Mouse (Mus musculus) CH12.LX (cell line): ENCODE measurements at regions not wholly inside any gene's neighbourhood (a gene's known extent, or its start where the extent isn't known, plus 50 kb on each side); places are given as distances from the start of the nearest gene placed in this dataset.

Experiments used
- DNase-seq: peaks from one replicate; pipeline ENCODE4 v3.0.0-alpha.2; 2013; ENCODE audit errors: extremely low read depth
- H3K27ac ChIP-seq: 2 replicates; pipeline ENCODE4 v1.5.1; 2012; ENCODE audit warnings: low read depth, mild to moderate bottlenecking, control low read depth, moderate library complexity; ENCODE audit not compliant: insufficient read depth
- H3K27me3 ChIP-seq: replicated peaks from 2 replicates; pipeline ENCODE3; 2012; ENCODE audit warnings: inconsistent platforms
- H3K36me3 ChIP-seq, 2 experiments: replicated peaks in 1 of 2; 2 replicates each; pipeline versions ENCODE3 to v1.6.1; 2012; ENCODE audit warnings: inconsistent platforms in 1 of 2, low read length in 1 of 2, mild to moderate bottlenecking in 1 of 2, mixed read lengths in 1 of 2, moderate library complexity in 1 of 2; ENCODE audit not compliant: control insufficient read depth in 1 of 2, insufficient read depth in 1 of 2
- H3K4me1 ChIP-seq, 2 experiments: 2 replicates each; pipeline ENCODE4 v1.6.1; 2012; ENCODE audit warnings: inconsistent platforms in 1 of 2, moderate library complexity in 1 of 2; ENCODE audit not compliant: insufficient read depth in 2 of 2, control insufficient read depth in 1 of 2
- H3K4me2 ChIP-seq: 2 replicates; pipeline ENCODE4 v1.6.1; 2012; ENCODE audit warnings: low read depth, mild to moderate bottlenecking, control low read depth; ENCODE audit not compliant: poor library complexity, insufficient read depth, severe bottlenecking
- H3K4me3 ChIP-seq, 3 experiments: fragments of 150-350 bp in 1 of 3; sonication (generic) in 1 of 3; replicated peaks in 1 of 3; 2 replicates each; pipeline versions ENCODE3 to v1.5.1; 2011 to 2012; ENCODE audit warnings: low read depth in 2 of 3, low read length in 2 of 3, mild to moderate bottlenecking in 2 of 3, moderate library complexity in 2 of 3, control low read depth in 1 of 3, improper control_type of control experiment in 1 of 3, inconsistent platforms in 1 of 3, mixed read lengths in 1 of 3; ENCODE audit not compliant: poor library complexity in 1 of 3
- H3K79me2 ChIP-seq: replicated peaks from 2 replicates; pipeline ENCODE4 v1.6.1; 2012; ENCODE audit warnings: mild to moderate bottlenecking, moderate library complexity; ENCODE audit not compliant: control insufficient read depth, poor library complexity, insufficient read depth, severe bottlenecking; ENCODE audit errors: extremely low read depth
- H3K9ac ChIP-seq: 2 replicates; pipeline ENCODE4 v1.6.1; 2012; ENCODE audit warnings: low read depth, mild to moderate bottlenecking, control low read depth, moderate library complexity; ENCODE audit not compliant: insufficient read depth
- H3K9me3 ChIP-seq: replicated peaks from 2 replicates; pipeline ENCODE3; 2012; ENCODE audit warnings: low read length, inconsistent platforms, mixed read lengths
- BHLHE40 ChIP-seq: IDR thresholded peaks from 2 replicates; pipeline ENCODE4 v1.6.1; 2011; ENCODE audit warnings: mild to moderate bottlenecking, low read depth, low read length, improper control_type of control experiment
- CHD1 ChIP-seq: IDR thresholded peaks from 2 replicates; pipeline ENCODE4 v1.6.1; 2012; ENCODE audit warnings: low read depth, low read length, improper control_type of control experiment, inconsistent platforms
- CTCF ChIP-seq, 2 experiments: IDR thresholded peaks in 1 of 2; conservative IDR thresholded peaks in 1 of 2; 2 replicates each; pipeline ENCODE4 v1.5.1; 2011 to 2012; ENCODE audit warnings: low read depth in 2 of 2, low read length in 2 of 2, improper control_type of control experiment in 1 of 2, inconsistent platforms in 1 of 2, mild to moderate bottlenecking in 1 of 2, moderate library complexity in 1 of 2
- E2F4 ChIP-seq: IDR thresholded peaks from 2 replicates; pipeline ENCODE4 v1.6.1; 2011; ENCODE audit warnings: low read depth, low read length, improper control_type of control experiment; ENCODE audit not compliant: insufficient replicate concordance
- ELF1 ChIP-seq: IDR thresholded peaks from 2 replicates; pipeline ENCODE4 v1.6.1; 2014; ENCODE audit warnings: low read depth, mild to moderate bottlenecking, inconsistent platforms, low read length, improper control_type of control experiment
- IRF4 ChIP-seq: IDR thresholded peaks from 2 replicates; pipeline ENCODE4 v1.6.1; 2014; ENCODE audit warnings: low read depth, mild to moderate bottlenecking, inconsistent platforms, low read length, improper control_type of control experiment
- JUN ChIP-seq: IDR thresholded peaks from 2 replicates; pipeline ENCODE4 v1.6.1; 2011; ENCODE audit warnings: low read depth, mild to moderate bottlenecking, low read length, improper control_type of control experiment, moderate library complexity; ENCODE audit not compliant: insufficient read depth
- JUND ChIP-seq: conservative IDR thresholded peaks from 2 replicates; pipeline ENCODE4 v1.6.1; 2011; ENCODE audit warnings: low read depth, low read length, improper control_type of control experiment
- MAFK ChIP-seq: IDR thresholded peaks from 2 replicates; pipeline ENCODE4 v1.6.1; 2011; ENCODE audit warnings: low read length, improper control_type of control experiment; ENCODE audit not compliant: insufficient replicate concordance
- MAZ ChIP-seq: IDR thresholded peaks from 2 replicates; pipeline ENCODE4 v1.6.1; 2012; ENCODE audit warnings: low read depth, mild to moderate bottlenecking, inconsistent platforms, low read length, improper control_type of control experiment, moderate library complexity
- MEF2A ChIP-seq: IDR thresholded peaks from 2 replicates; pipeline ENCODE4 v1.6.1; 2014; ENCODE audit warnings: low read depth, mild to moderate bottlenecking, inconsistent platforms, low read length, improper control_type of control experiment, borderline replicate concordance
- POLR2AphosphoS2 ChIP-seq: IDR thresholded peaks from 2 replicates; pipeline ENCODE4 v1.6.1; 2011; ENCODE audit warnings: low read depth, low read length, improper control_type of control experiment
- RAD21 ChIP-seq: IDR thresholded peaks from 2 replicates; pipeline ENCODE4 v1.6.1; 2011; ENCODE audit warnings: low read depth, mild to moderate bottlenecking, low read length, improper control_type of control experiment, moderate library complexity
- SMC3 ChIP-seq: IDR thresholded peaks from 2 replicates; pipeline ENCODE4 v1.6.1; 2011; ENCODE audit warnings: low read depth, low read length, improper control_type of control experiment
- TBP ChIP-seq: conservative IDR thresholded peaks from 2 replicates; pipeline ENCODE4 v1.6.1; 2011; ENCODE audit warnings: low read depth, low read length, improper control_type of control experiment
- ZMIZ1 ChIP-seq: IDR thresholded peaks from 2 replicates; pipeline ENCODE4 v1.6.1; 2012; ENCODE audit warnings: low read depth, mild to moderate bottlenecking, inconsistent platforms, low read length, improper control_type of control experiment
- ZNF384 ChIP-seq: IDR thresholded peaks from 2 replicates; pipeline ENCODE4 v1.6.1; 2012; ENCODE audit warnings: low read depth, low read length, improper control_type of control experiment, inconsistent platforms
- dilution Hi-C: fragments of 300-500 bp; cut with MboI; formaldehyde crosslinking; loops from 2 replicates; pipeline ENCODE4 v1.14.3; 2020; ENCODE audit warnings: low sequenced_read_pairs; ENCODE audit not compliant: extremely low pct_unique_long_range_greater_than_20kb, extremely low pct_ligation_motif_present
- in situ Hi-C: fragments of 300-500 bp; cut with MboI; formaldehyde crosslinking; loops from 3 replicates; pipeline ENCODE4 v1.14.3; 2019; ENCODE audit warnings: low sequenced_read_pairs, low pct_ligation_motif_present, low pct_unique_long_range_greater_than_20kb, mixed read lengths

DNA sequence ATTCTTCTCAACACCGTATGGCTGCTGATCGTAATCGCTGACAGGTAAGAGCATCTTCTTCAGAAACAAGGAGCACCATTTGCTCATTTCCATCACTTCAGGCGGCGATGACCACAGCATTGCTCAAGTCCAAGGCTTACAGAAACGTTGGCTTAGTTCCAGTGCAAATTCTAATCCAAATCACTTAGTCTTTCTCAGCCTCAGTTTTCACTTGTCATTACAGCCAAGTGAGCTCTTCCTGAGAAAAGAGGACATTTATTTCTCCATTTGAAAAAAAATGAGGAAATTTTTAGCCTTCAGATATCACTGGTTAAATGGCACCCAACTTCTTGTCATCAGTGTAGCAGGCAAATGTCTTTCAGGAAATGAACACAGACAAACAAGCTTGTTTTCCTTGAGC lies 246.8 kb upstream of the Tars start:
- DNase-seq, result no peak
- no peak overlapping the region for H3K4me2 ChIP-seq
- H3K9ac ChIP-seq, result no peak overlapping the region
- no peaks in the 10 kb centered on the region for H3K27me3 ChIP-seq
- H3K9me3 ChIP-seq, result no peaks in the 10 kb centered on the region
- peaks cover 0 to 6% of the 10 kb centered on the region in 2 experiments; a peak in 1 of 4 replicates for H3K4me1 ChIP-seq
- H3K27ac ChIP-seq, result no peak overlapping the region
- in situ Hi-C loops, result no loop called here
- H3K79me2 ChIP-seq, result no peaks in the 10 kb centered on the region
- dilution Hi-C loops, result no loop called here
- H3K4me3 ChIP-seq, result no peak overlapping the region
- H3K36me3 ChIP-seq, result no peaks in the 10 kb centered on the region
- TF ChIP-seq POLR2AphosphoS2, result no peak
- TF ChIP-seq E2F4, result no peak
- TF ChIP-seq IRF4, result no peak
- no peak for TF ChIP-seq MAZ
- TF ChIP-seq RAD21, result no peak
- no peak for TF ChIP-seq CTCF (conservative IDR thresholded peaks at IDR 0.05 in 1 of 2, IDR thresholded peaks at IDR 0.05 in 1 of 2; ENCODE audit: low read depth in 2 of 2, low read length in 2 of 2)
- no peak for TF ChIP-seq CHD1
- TF ChIP-seq SMC3, result no peak
- no peak for TF ChIP-seq MAFK
- TF ChIP-seq JUN, result no peak

DNA sequence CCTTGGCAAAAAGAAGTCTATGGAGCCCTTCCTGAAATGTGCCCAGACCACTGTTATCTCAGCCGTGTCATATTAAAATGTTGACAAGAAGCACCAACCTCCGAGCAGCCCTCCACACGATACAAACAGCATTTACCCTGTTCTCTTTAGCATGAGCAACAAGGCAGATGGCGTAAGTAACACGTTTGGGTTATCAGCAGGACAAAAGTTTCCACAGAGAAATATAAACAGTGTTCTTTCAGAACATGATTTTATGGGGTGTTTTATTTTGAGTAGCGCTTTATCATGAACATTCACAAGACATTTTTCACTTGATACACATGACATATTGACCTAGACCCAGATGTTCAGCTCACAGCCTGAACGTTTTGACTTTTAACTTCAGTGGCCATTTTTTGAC lies 245.3 kb upstream of the Tars start:
- in situ Hi-C loops, result no loop called here
- no peaks in the 10 kb centered on the region for H3K79me2 ChIP-seq
- dilution Hi-C loops, result no loop called here
- no peak for TF ChIP-seq TBP
- no peak for TF ChIP-seq MEF2A
- TF ChIP-seq ELF1, result no peak
- no peak for TF ChIP-seq IRF4
- no peak for TF ChIP-seq BHLHE40
- no peak for TF ChIP-seq ZNF384
- TF ChIP-seq ZMIZ1, result no peak
- TF ChIP-seq CTCF (conservative IDR thresholded peaks at IDR 0.05 in 1 of 2, IDR thresholded peaks at IDR 0.05 in 1 of 2; ENCODE audit: low read depth in 2 of 2, low read length in 2 of 2), result no peak
- no peak for TF ChIP-seq JUND
- peaks cover 0 to 6% of the 10 kb centered on the region in 2 experiments; a peak in 1 of 4 replicates for H3K4me1 ChIP-seq
- H3K27me3 ChIP-seq, result no peaks in the 10 kb centered on the region
- no peak overlapping the region for H3K9ac ChIP-seq
- DNase-seq, result no peak
- no peak overlapping the region for H3K4me3 ChIP-seq
- no peak overlapping the region for H3K4me2 ChIP-seq
- no peak overlapping the region for H3K27ac ChIP-seq
- H3K9me3 ChIP-seq, result no peaks in the 10 kb centered on the region
- H3K36me3 ChIP-seq, result no peaks in the 10 kb centered on the region
